Mouse (Mus musculus) lung, postnatal 0 days (tissue): Measurements from ENCODE around the gene Cdyl. TPM values are rescaled to one million over a fixed set of nuclear protein-coding genes. Genes with fewer than 3 reads are reported as not detected.

Experiments
- ATAC-seq: fragments of 200-750 bp; cut with Nextera tagmentation; 2 replicates; pipeline ENCODE4 v1.8.0; 2017; ENCODE audit warnings: moderate library complexity
- DNase-seq: peaks from one replicate; pipeline ENCODE4 v3.0.0-alpha.2; 2016; ENCODE audit warnings: low spot score
- H3K27ac ChIP-seq: fragments of 300-500 bp; sonication (generic); 2 replicates; pipeline ENCODE4 v1.5.1; 2014; ENCODE audit warnings: antibody characterized with exemption, mild to moderate bottlenecking, low read length, mixed read lengths
- H3K27me3 ChIP-seq: fragments of 300-500 bp; sonication (generic); replicated peaks from 2 replicates; pipeline ENCODE4 v1.6.1; 2014; ENCODE audit warnings: low read length, mixed read lengths; ENCODE audit not compliant: insufficient read depth
- H3K36me3 ChIP-seq: fragments of 300-500 bp; sonication (generic); 2 replicates; pipeline ENCODE4 v1.6.1; 2014; ENCODE audit warnings: low read length, mixed read lengths; ENCODE audit not compliant: insufficient read depth
- H3K4me1 ChIP-seq: fragments of 300-500 bp; sonication (generic); 2 replicates; pipeline ENCODE4 v1.6.1; 2014; ENCODE audit warnings: antibody characterized with exemption, low read depth, low read length, mixed read lengths; ENCODE audit not compliant: insufficient read depth
- H3K4me2 ChIP-seq: fragments of 300-500 bp; sonication (generic); replicated peaks from 2 replicates; pipeline ENCODE4 v1.6.1; 2014; ENCODE audit warnings: low read depth, mild to moderate bottlenecking, low read length, moderate library complexity, mixed read lengths
- H3K4me3 ChIP-seq: fragments of 300-500 bp; sonication (generic); 2 replicates; pipeline ENCODE4 v1.5.1; 2014; ENCODE audit warnings: low read depth, low read length
- H3K9ac ChIP-seq: fragments of 300-500 bp; sonication (generic); replicated peaks from 2 replicates; pipeline ENCODE4 v1.6.1; 2014; ENCODE audit warnings: low read depth, mild to moderate bottlenecking
- H3K9me3 ChIP-seq: fragments of 300-500 bp; sonication (generic); 2 replicates; pipeline ENCODE4 v1.6.1; 2016; ENCODE audit warnings: low read length, mixed read lengths
- CTCF ChIP-seq: IDR thresholded peaks from 2 replicates; pipeline ENCODE4 v1.5.1; 2016; ENCODE audit warnings: antibody characterized with exemption, mild to moderate bottlenecking
- EP300 ChIP-seq: IDR thresholded peaks from 2 replicates; pipeline ENCODE4 v1.6.1; 2016; ENCODE audit warnings: antibody characterized with exemption, mild to moderate bottlenecking, control low read depth
- WGBS: fragments of 180-500 bp; shearing (Covaris S2); extraction: QIAGEN DNeasy Blood & Tissue Kit; methylation state at CpG from one replicate; pipeline ENCODE4 v1.1.7; 2014; 5-methylcytosine and 5-hydroxymethylcytosine counted together
- polyA plus RNA-seq: library from polyadenylated mRNA; unstranded; fragments of >200 nt; fragmentation: Nextera tagmentation; extraction: Ambion mirVana; gene quantifications from 2 replicates; pipeline ENCODE4 v1.2.1, GENCODE M21; 2015

Cdyl gene
- polyA plus RNA-seq, 1 experiment from 2014 or later = 9.4 TPM

- Histone ChIP-seq H3K36me3 (no peaks in the 10 kb centered on the region), H3K4me1 (no peaks in the 10 kb centered on the region; the same call in 1 of the 2 replicates), H3K27me3 (no peaks in the 10 kb centered on the region), H3K4me3 (no peak overlapping the region), H3K9ac (no peak overlapping the region), H3K9me3 (no peaks in the 10 kb centered on the region), H3K27ac (no peak overlapping the region), H3K4me2 (no peak overlapping the region)
- DNase-seq = no peak
- 84% methylated on average over 4 of the region's 4 CpGs for WGBS
- ATAC-seq = no peak
- TF ChIP-seq CTCF = no peak
- no peak for TF ChIP-seq EP300
Observed at GRCm38 (mm10) chr13:35784281-35784680, 124.6 kb downstream of the Cdyl start.

- DNase-seq = no peak
- no peak overlapping the region for H3K9ac ChIP-seq
- no peak for ATAC-seq
- H3K27ac ChIP-seq = no peak overlapping the region
- no peaks in the 10 kb centered on the region for H3K36me3 ChIP-seq
- 55% methylated on average over 5 of the region's 5 CpGs for WGBS
- H3K4me2 ChIP-seq = no peak overlapping the region
- H3K4me1 ChIP-seq = no peaks in the 10 kb centered on the region; the same call in 1 of the 2 replicates
- no peak for TF ChIP-seq CTCF
- no peak for TF ChIP-seq EP300
- H3K4me3 ChIP-seq = no peak overlapping the region
- H3K27me3 ChIP-seq = no peaks in the 10 kb centered on the region
- no peaks in the 10 kb centered on the region for H3K9me3 ChIP-seq
Observed at GRCm38 (mm10) chr13:35785330-35785939, 125.8 kb downstream of the Cdyl start.

GRCm38 (mm10) chr13:35786726-35787399 is 127.2 kb downstream of the Cdyl start:
- no peak for ATAC-seq
- 89% methylated on average over 6 of the region's 6 CpGs for WGBS
- Histone ChIP-seq H3K4me2 (no peak overlapping the region), H3K4me1 (no peaks in the 10 kb centered on the region; the same call in 1 of the 2 replicates), H3K4me3 (no peak overlapping the region), H3K27ac (no peak overlapping the region), H3K36me3 (no peaks in the 10 kb centered on the region), H3K9ac (no peak overlapping the region), H3K9me3 (no peaks in the 10 kb centered on the region), H3K27me3 (no peaks in the 10 kb centered on the region)
- no peak for TF ChIP-seq CTCF
- TF ChIP-seq EP300 = no peak
- no peak for DNase-seq

GRCm38 (mm10) chr13:35789577-35789976 is 129.9 kb downstream of the Cdyl start:
- DNase-seq (no peak), ATAC-seq (no peak)
- no peak overlapping the region for H3K4me3 ChIP-seq
- H3K27me3 ChIP-seq = no peaks in the 10 kb centered on the region
- no peak overlapping the region for H3K4me2 ChIP-seq
- WGBS = 80% methylated on average over 4 of the region's 4 CpGs
- H3K9me3 ChIP-seq = no peaks in the 10 kb centered on the region
- H3K27ac ChIP-seq = no peak overlapping the region
- no peak overlapping the region for H3K9ac ChIP-seq
- no peak for TF ChIP-seq EP300
- no peak for TF ChIP-seq CTCF
- H3K36me3 ChIP-seq = no peaks in the 10 kb centered on the region
- H3K4me1 ChIP-seq = no peaks in the 10 kb centered on the region; the same call in 1 of the 2 replicates

- Histone ChIP-seq H3K36me3 (no peaks in the 10 kb centered on the region), H3K9ac (no peak overlapping the region), H3K4me3 (no peak overlapping the region), H3K9me3 (no peaks in the 10 kb centered on the region), H3K27me3 (no peaks in the 10 kb centered on the region), H3K4me1 (no peaks in the 10 kb centered on the region; the same call in 1 of the 2 replicates), H3K4me2 (no peak overlapping the region), H3K27ac (no peak overlapping the region)
- no peak for TF ChIP-seq CTCF
- TF ChIP-seq EP300 = no peak
- ATAC-seq (no peak), DNase-seq (no peak)
- 32% methylated on average over 4 of the region's 4 CpGs for WGBS
Observed at GRCm38 (mm10) chr13:35790431-35790830, 130.8 kb downstream of the Cdyl start.

- Histone ChIP-seq H3K27ac (no peak overlapping the region), H3K4me1 (peaks cover 4% of the 10 kb centered on the region; the same call in 1 of the 2 replicates), H3K9ac (no peak overlapping the region), H3K36me3 (no peaks in the 10 kb centered on the region), H3K9me3 (no peaks in the 10 kb centered on the region), H3K27me3 (no peaks in the 10 kb centered on the region), H3K4me2 (no peak overlapping the region), H3K4me3 (no peak overlapping the region)
- no peak for ATAC-seq
- 68% methylated on average over 7 of the region's 7 CpGs for WGBS
- no peak for TF ChIP-seq EP300
- no peak for TF ChIP-seq CTCF
- no peak for DNase-seq
Observed at GRCm38 (mm10) chr13:35794309-35794708, 134.7 kb downstream of the Cdyl start.
